Mouse (Mus musculus): Measurements from ENCODE around the gene Ms4a1.

DNA sequence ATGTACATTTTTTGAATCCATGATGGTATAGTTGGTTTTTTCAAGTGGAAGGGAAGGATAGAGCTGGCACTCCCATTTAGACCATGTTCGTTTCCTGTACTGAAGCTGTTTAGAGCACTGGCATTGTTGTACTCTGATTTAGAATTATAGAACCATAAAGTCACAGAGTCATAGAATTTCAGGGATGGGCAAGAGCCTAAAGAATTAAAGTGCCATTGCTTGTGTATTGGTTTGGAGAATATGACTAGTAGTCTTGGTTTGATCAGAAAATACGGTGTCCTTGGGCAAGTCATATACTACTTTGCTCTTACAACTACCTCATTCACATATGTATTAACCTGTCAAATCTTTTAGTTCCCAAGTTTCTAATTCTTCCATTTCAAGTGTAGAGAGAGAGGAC is 17.7 kb upstream of the Ms4a1 start, which contains the start of gene Ms4a5:
- TF ChIP-seq CTCF (IDR thresholded peaks at IDR 0.05; ENCODE audit: low read depth), result no peak
- no peak for TF ChIP-seq EP300 (IDR thresholded peaks at IDR 0.05; ENCODE audit: low read depth)
